Mouse (Mus musculus): ENCODE measurements around the gene Mkrn2os. TPM values are rescaled to one million over a fixed set of nuclear protein-coding genes. Genes with fewer than 3 reads are reported as not detected.

The Mkrn2os gene
- total RNA-seq (2023): not detected

GRCm38 (mm10) chr6:115592458-115592857, at the start of gene Mkrn2os:
Mkrn2os (minus strand) TSS chr6:115592576.

GRCm38 (mm10) chr6:115601715-115602523, 9.5 kb upstream of the Mkrn2os start, which contains the start of gene Mkrn2:
Mkrn2 (plus strand) TSS chr6:115601902.

GRCm38 (mm10) chr6:115544442-115544970, 47.9 kb downstream of the Mkrn2os start, which contains the start of gene Tsen2:
Tsen2 (plus strand) TSS chr6:115544664.

Other genes with a start within 250 kb of the Mkrn2os start
- gene Pparg, start 231.6 kb downstream of the Mkrn2os start, total RNA-seq (2023): 10 to 100 TPM; 64.5 to 72.3 TPM
- gene Tsen2, start 47.9 kb downstream of the Mkrn2os start, total RNA-seq (2023): 1 to 10 TPM; 3.1 to 3.6 TPM
- gene Mkrn2, start 9.3 kb upstream of the Mkrn2os start, total RNA-seq (2023): 10 to 100 TPM; 19.2 to 20.1 TPM
- gene Raf1, start 84.1 kb upstream of the Mkrn2os start, total RNA-seq (2023): 100 to 1,000 TPM; 212 to 220 TPM
- gene Tmem40, start 169.8 kb upstream of the Mkrn2os start, total RNA-seq (2023): not detected
- under 1 TPM in 1 of 2 experiments, not detected in 1; 0.12 TPM for gene Cand2, start 182.0 kb upstream of the Mkrn2os start, total RNA-seq (2023)
- gene Rpl32, start 216.2 kb upstream of the Mkrn2os start, total RNA-seq (2023): 1,000 to 10,000 TPM; 1,643 to 1,718 TPM
- gene Efcab12, start 245.8 kb upstream of the Mkrn2os start, total RNA-seq (2023): not detected

Measured in monocyte, adult 59 days (primary cell).